Mouse (Mus musculus): Measurements from ENCODE around the gene Caln1. TPM values are rescaled to one million over a fixed set of nuclear protein-coding genes. Genes with fewer than 3 reads are reported as not detected.

Gene Caln1
- total and polyA plus RNA-seq, 2 experiments from 2014 or later: 46.4 to 50.2 TPM

DNA sequence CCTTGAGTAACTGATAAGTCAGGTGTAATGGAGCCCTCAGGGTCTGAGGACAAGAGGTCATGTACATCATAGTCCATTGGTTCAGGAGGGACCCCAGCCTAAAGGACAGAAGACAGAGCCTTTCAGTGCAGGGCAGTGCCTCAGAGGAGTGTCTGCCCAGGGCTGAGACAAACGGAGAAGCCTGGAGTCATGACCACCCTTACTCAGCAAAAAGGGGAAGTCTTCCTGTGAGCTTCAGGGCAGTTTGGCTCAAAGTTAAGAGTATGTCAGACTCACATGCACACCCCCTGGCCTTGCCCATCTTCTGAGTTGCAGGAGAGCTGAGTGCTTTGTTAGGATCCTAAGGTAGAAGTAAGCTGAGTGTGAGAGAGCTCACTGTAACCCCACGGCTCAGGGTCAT is 39.4 kb upstream of the Caln1 start:
- no peaks in the 10 kb centered on the region for H3K9me3 ChIP-seq (ENCODE audit: low read length)
- H3K9ac ChIP-seq (replicated peaks; ENCODE audit: low read length, poor library complexity, severe bottlenecking): no peak overlapping the region
- no peaks in the 10 kb centered on the region for H3K4me1 ChIP-seq (ENCODE audit: insufficient read depth, low read length)
- H3K27ac ChIP-seq (ENCODE audit: low read depth, low read length): no peak overlapping the region
- no peak for DNase-seq (ENCODE audit: low spot score)
- 0 out of 2 replicates have a peak, but pooled peaks cover 5% of the 10 kb centered on the region for H3K36me3 ChIP-seq (ENCODE audit: insufficient read depth, low read length)
- H3K27me3 ChIP-seq (ENCODE audit: insufficient read depth, low read length): no peaks in the 10 kb centered on the region
- no peak overlapping the region for H3K4me2 ChIP-seq (ENCODE audit: low read depth, low read length, poor library complexity, severe bottlenecking)
- WGBS: 88% methylated on average over 2 of the region's 2 CpGs
- TF ChIP-seq CTCF (IDR thresholded peaks at IDR 0.05): no peak
- no peak overlapping the region for H3K4me3 ChIP-seq (ENCODE audit: low read depth, low read length)
- ATAC-seq (ENCODE audit: low FRiP score): no peak

DNA sequence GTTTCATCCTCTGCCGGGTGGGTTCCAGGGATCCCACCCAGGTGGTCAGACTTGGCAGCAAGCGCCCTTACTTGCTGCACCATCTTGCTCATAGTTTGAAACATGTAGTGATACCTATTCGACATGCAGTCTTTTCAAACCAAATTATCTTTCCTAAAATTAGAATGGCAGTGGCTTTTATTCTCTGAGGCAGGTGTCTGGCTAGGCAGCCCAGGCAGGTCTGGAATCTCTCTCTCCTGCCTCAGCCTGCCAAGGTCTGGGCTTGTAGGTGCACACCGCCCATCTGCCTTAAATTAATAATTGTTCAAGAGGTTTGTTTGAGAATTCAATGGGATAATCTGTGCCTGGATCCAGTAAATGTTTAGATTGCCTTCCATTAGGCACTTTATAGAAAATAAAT is 38.5 kb upstream of the Caln1 start:
- no peak for DNase-seq (ENCODE audit: low spot score)
- H3K27ac ChIP-seq (ENCODE audit: low read depth, low read length): no peak overlapping the region

DNA sequence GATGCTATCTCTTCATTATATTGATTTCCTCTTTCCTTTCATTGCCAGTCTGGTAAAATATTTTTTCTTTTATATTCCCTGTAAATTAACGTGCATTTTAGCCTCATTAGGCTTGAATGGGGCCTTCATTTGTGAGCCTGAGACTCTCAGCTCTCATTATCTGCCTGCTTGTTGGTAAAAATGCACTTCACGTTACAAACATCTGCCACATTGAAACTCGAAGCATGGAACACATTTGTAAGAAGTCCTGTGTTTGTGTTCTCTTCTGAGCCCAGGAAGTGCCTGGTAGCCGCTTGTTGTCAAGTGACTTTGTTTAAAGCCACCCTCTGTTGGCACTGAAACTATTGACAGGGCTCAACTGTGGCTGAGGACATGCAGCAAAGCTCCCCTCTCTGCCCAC is 38.0 kb upstream of the Caln1 start:
- no peak overlapping the region for H3K9ac ChIP-seq (replicated peaks; ENCODE audit: low read length, poor library complexity, severe bottlenecking)
- 0 out of 2 replicates have a peak overlapping the region, but pooled peaks have one; percentile 6 for H3K27ac ChIP-seq (ENCODE audit: low read depth, low read length)
- TF ChIP-seq CTCF (IDR thresholded peaks at IDR 0.05): no peak
- no peak overlapping the region for H3K4me3 ChIP-seq (ENCODE audit: low read depth, low read length)
- no peak overlapping the region for H3K4me2 ChIP-seq (ENCODE audit: low read depth, low read length, poor library complexity, severe bottlenecking)
- H3K4me1 ChIP-seq (ENCODE audit: insufficient read depth, low read length): no peaks in the 10 kb centered on the region
- no peaks in the 10 kb centered on the region for H3K27me3 ChIP-seq (ENCODE audit: insufficient read depth, low read length)
- DNase-seq (ENCODE audit: low spot score) (peak; percentile 29), ATAC-seq (ENCODE audit: low FRiP score) (no peak)
- 69% methylated on average over 4 of the region's 4 CpGs for WGBS
- H3K36me3 ChIP-seq (ENCODE audit: insufficient read depth, low read length): peaks cover 4% of the 10 kb centered on the region; the same call in 1 of the 2 replicates
- H3K9me3 ChIP-seq (ENCODE audit: low read length): no peaks in the 10 kb centered on the region

More for the DNA sequence above, 38.5 kb upstream of the Caln1 start:
- Histone ChIP-seq H3K36me3 (ENCODE audit: insufficient read depth, low read length) (peaks cover 4% of the 10 kb centered on the region; the same call in 1 of the 2 replicates), H3K4me2 (ENCODE audit: low read depth, low read length, poor library complexity, severe bottlenecking) (no peak overlapping the region), H3K27me3 (ENCODE audit: insufficient read depth, low read length) (no peaks in the 10 kb centered on the region), H3K9me3 (ENCODE audit: low read length) (no peaks in the 10 kb centered on the region), H3K9ac (replicated peaks; ENCODE audit: low read length, poor library complexity, severe bottlenecking) (no peak overlapping the region), H3K4me1 (ENCODE audit: insufficient read depth, low read length) (no peaks in the 10 kb centered on the region), H3K4me3 (ENCODE audit: low read depth, low read length) (no peak overlapping the region)
- WGBS: 91% methylated on average over 4 of the region's 4 CpGs
- no peak for ATAC-seq (ENCODE audit: low FRiP score)
- no peak for TF ChIP-seq CTCF (IDR thresholded peaks at IDR 0.05)

DNA sequence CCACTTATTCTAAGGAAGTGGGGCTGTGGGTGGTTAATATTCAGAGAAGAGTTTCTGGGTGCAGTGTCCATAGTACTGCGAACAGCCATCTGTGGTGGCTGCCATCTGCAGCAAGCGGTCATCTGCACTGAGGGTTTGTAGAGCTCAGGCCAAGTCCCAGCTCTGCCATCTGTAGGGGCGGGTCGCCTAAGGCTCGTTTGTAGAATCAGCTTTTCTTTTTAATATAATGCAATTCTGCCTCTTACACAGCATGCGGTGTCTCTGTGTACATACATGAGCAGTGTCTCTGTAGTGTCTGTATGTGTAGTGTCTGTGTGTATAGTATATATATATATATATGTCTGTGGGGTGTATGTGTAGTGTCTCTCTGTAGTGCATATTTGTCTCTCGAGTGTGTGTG is 35.7 kb upstream of the Caln1 start:
- peak; percentile 75 for DNase-seq (ENCODE audit: low spot score)
- H3K4me2 ChIP-seq (ENCODE audit: low read depth, low read length, poor library complexity, severe bottlenecking): no peak overlapping the region
- no peaks in the 10 kb centered on the region for H3K4me1 ChIP-seq (ENCODE audit: insufficient read depth, low read length)
- no peaks in the 10 kb centered on the region for H3K27me3 ChIP-seq (ENCODE audit: insufficient read depth, low read length)
- no peaks in the 10 kb centered on the region for H3K9me3 ChIP-seq (ENCODE audit: low read length)
- TF ChIP-seq CTCF (IDR thresholded peaks at IDR 0.05): no peak
- H3K9ac ChIP-seq (replicated peaks; ENCODE audit: low read length, poor library complexity, severe bottlenecking): no peak overlapping the region
- no peak overlapping the region for H3K4me3 ChIP-seq (ENCODE audit: low read depth, low read length)
- peaks cover 11% of the 10 kb centered on the region; the same call in 1 of the 2 replicates for H3K36me3 ChIP-seq (ENCODE audit: insufficient read depth, low read length)
- 85% methylated on average over 7 of the region's 7 CpGs for WGBS
- ATAC-seq (ENCODE audit: low FRiP score): no peak; the same call in 1 of the 2 replicates
- no peak overlapping the region for H3K27ac ChIP-seq (ENCODE audit: low read depth, low read length)

DNA sequence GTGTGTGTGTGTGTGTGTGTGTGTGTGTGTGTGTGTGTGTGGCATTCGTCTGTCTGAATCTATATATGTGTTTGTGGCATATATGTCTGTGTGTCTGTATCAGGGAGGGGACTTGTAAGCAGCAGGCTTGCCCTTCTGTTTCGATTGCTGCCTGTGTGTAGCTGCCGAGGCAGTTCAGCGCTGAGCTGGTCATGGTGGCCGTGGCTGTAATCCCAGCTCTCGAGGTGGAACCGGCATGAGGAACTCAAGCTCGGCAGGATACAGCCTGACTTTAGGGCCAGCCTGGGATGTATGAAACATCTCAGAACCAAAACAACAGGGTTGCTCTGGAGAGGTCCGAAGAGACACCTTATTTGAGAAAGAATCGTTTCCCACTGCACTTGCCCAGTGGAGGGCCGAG is 35.3 kb upstream of the Caln1 start:
- DNase-seq (ENCODE audit: low spot score) (no peak), ATAC-seq (ENCODE audit: low FRiP score) (no peak)
- H3K9ac ChIP-seq (replicated peaks; ENCODE audit: low read length, poor library complexity, severe bottlenecking): no peak overlapping the region

DNA sequence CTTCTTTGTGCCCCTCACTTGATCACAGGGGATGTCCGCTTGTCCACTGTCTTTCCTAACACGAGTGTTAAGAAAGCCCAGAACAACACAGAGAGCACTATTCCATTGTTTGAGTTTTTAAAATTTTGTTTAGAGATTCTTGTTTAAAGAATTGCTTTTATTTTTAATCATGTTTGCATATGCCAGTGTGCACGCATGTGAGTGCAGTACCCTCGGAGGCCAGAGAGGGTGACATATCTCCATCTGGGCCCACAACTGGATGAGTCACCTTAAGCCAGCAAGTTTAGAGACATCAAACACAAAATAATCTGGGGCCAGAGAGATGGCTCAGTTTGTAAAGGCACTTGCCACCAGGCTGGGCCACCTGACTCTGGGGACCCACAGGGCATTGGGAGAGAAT is 33.8 kb upstream of the Caln1 start:
- ATAC-seq (ENCODE audit: low FRiP score) (no peak), DNase-seq (ENCODE audit: low spot score) (no peak)
- Histone ChIP-seq H3K9ac (replicated peaks; ENCODE audit: low read length, poor library complexity, severe bottlenecking) (no peak overlapping the region), H3K4me3 (ENCODE audit: low read depth, low read length) (no peak overlapping the region), H3K4me2 (ENCODE audit: low read depth, low read length, poor library complexity, severe bottlenecking) (no peak overlapping the region), H3K27ac (ENCODE audit: low read depth, low read length) (no peak overlapping the region), H3K9me3 (ENCODE audit: low read length) (no peaks in the 10 kb centered on the region), H3K4me1 (ENCODE audit: insufficient read depth, low read length) (no peaks in the 10 kb centered on the region), H3K27me3 (ENCODE audit: insufficient read depth, low read length) (no peaks in the 10 kb centered on the region), H3K36me3 (ENCODE audit: insufficient read depth, low read length) (peaks cover 12% of the 10 kb centered on the region; the same call in 1 of the 2 replicates)
- WGBS: 97% methylated on average over 4 of the region's 4 CpGs
- TF ChIP-seq CTCF (IDR thresholded peaks at IDR 0.05): no peak

More for the DNA sequence above, 35.3 kb upstream of the Caln1 start:
- no peak overlapping the region for H3K27ac ChIP-seq (ENCODE audit: low read depth, low read length)
- H3K9me3 ChIP-seq (ENCODE audit: low read length): no peaks in the 10 kb centered on the region
- no peaks in the 10 kb centered on the region for H3K27me3 ChIP-seq (ENCODE audit: insufficient read depth, low read length)
- 92% methylated on average over 11 of the region's 11 CpGs for WGBS
- H3K36me3 ChIP-seq (ENCODE audit: insufficient read depth, low read length): peaks cover 11% of the 10 kb centered on the region; the same call in 1 of the 2 replicates
- H3K4me2 ChIP-seq (ENCODE audit: low read depth, low read length, poor library complexity, severe bottlenecking): no peak overlapping the region
- no peak overlapping the region for H3K4me3 ChIP-seq (ENCODE audit: low read depth, low read length)
- no peak for TF ChIP-seq CTCF (IDR thresholded peaks at IDR 0.05)
- H3K4me1 ChIP-seq (ENCODE audit: insufficient read depth, low read length): no peaks in the 10 kb centered on the region
